Mouse (Mus musculus): Measurements from ENCODE around the gene Atp6v1e2. TPM values are rescaled to one million over a fixed set of nuclear protein-coding genes. Genes with fewer than 3 reads are reported as not detected.

The Atp6v1e2 gene
- polyA plus RNA-seq, 2 experiments, result not detected

DNA sequence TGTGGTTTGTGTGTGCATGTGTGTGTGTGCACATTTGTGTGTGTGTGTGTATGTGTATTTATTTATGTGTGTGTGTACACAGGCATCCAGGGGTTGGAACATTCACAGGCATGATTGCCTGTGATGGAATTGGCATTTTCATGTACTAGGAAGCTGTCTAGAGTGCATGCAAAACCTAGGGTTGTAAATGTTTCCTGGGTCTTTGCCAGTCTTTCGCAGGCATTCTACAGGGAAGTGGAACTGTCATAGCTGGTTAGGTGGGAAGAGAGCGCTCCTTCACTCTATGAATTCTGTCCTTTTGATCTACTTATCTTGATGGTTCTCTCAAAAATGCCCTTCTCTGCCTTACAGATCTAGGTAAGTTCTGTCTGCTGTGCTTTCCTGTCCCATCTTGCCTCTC is 10.6 kb downstream of the Atp6v1e2 start:
- DNase-seq (ENCODE audit: low spot score) (peak; percentile 27), ATAC-seq (ENCODE audit: low FRiP score, low read depth) (no peak)
- Histone ChIP-seq H3K4me2 (replicated peaks; ENCODE audit: low read depth, low read length, severe bottlenecking) (peak overlapping the region; percentile 64), H3K27ac (replicated peaks; ENCODE audit: low read depth, low read length) (no peak overlapping the region), H3K9ac (ENCODE audit: low read depth, low read length, severe bottlenecking) (no peak overlapping the region), H3K9me3 (ENCODE audit: control insufficient read depth, low read length) (no peaks in the 10 kb centered on the region), H3K36me3 (ENCODE audit: control insufficient read depth, insufficient read depth, low read length) (no peaks in the 10 kb centered on the region), H3K27me3 (ENCODE audit: control insufficient read depth, insufficient read depth, low read length) (no peaks in the 10 kb centered on the region), H3K4me1 (ENCODE audit: control insufficient read depth, insufficient read depth, low read length) (peaks cover 10% of the 10 kb centered on the region; the same call in 1 of the 2 replicates), H3K4me3 (replicated peaks; ENCODE audit: low read length) (no peak overlapping the region)
- TF ChIP-seq POLR2A (IDR thresholded peaks at IDR 0.05; ENCODE audit: borderline replicate concordance, extremely low read depth, insufficient read depth, insufficient read length), result no peak
- 67% methylated on average over 2 of the region's 2 CpGs for WGBS

GRCm38 (mm10) chr17:86932896-86933295 is 14.8 kb downstream of the Atp6v1e2 start:
- no peak for TF ChIP-seq POLR2A (IDR thresholded peaks at IDR 0.05; ENCODE audit: borderline replicate concordance, extremely low read depth, insufficient read depth, insufficient read length)
- DNase-seq (ENCODE audit: low spot score) (no peak), ATAC-seq (ENCODE audit: low FRiP score, low read depth) (no peak)
- Histone ChIP-seq H3K36me3 (ENCODE audit: control insufficient read depth, insufficient read depth, low read length) (no peaks in the 10 kb centered on the region), H3K4me1 (ENCODE audit: control insufficient read depth, insufficient read depth, low read length) (peaks cover 7% of the 10 kb centered on the region; the same call in 1 of the 2 replicates), H3K27ac (replicated peaks; ENCODE audit: low read depth, low read length) (no peak overlapping the region), H3K4me2 (replicated peaks; ENCODE audit: low read depth, low read length, severe bottlenecking) (no peak overlapping the region), H3K27me3 (ENCODE audit: control insufficient read depth, insufficient read depth, low read length) (no peaks in the 10 kb centered on the region), H3K4me3 (replicated peaks; ENCODE audit: low read length) (no peak overlapping the region), H3K9me3 (ENCODE audit: control insufficient read depth, low read length) (no peaks in the 10 kb centered on the region), H3K9ac (ENCODE audit: low read depth, low read length, severe bottlenecking) (no peak overlapping the region)
- 38% methylated on average over 5 of the region's 5 CpGs for WGBS

DNA sequence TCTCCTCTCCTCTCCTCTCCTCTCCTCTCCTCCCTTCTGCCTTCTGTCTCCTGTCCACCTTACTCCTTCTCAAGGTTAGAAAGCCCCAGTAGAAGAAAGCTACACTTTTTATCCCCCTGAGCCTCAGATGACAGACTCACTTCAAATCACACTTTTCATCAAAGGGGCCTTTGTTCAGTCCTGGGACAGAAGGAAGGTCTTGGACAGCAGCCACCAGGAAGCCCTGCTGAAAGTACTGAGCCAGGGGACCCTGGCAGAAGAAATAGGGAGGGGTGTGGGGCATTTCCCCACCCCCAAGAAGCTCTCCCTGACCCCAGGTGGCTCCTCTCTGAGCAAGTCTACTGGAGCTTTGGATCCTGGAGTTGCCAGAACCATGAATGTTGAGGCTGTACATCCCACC is 17.7 kb downstream of the Atp6v1e2 start:
- Histone ChIP-seq H3K9me3 (ENCODE audit: control insufficient read depth, low read length) (no peaks in the 10 kb centered on the region), H3K4me3 (replicated peaks; ENCODE audit: low read length) (no peak overlapping the region), H3K27ac (replicated peaks; ENCODE audit: low read depth, low read length) (no peak overlapping the region), H3K36me3 (ENCODE audit: control insufficient read depth, insufficient read depth, low read length) (no peaks in the 10 kb centered on the region), H3K4me2 (replicated peaks; ENCODE audit: low read depth, low read length, severe bottlenecking) (no peak overlapping the region), H3K27me3 (ENCODE audit: control insufficient read depth, insufficient read depth, low read length) (no peaks in the 10 kb centered on the region), H3K9ac (ENCODE audit: low read depth, low read length, severe bottlenecking) (no peak overlapping the region), H3K4me1 (ENCODE audit: control insufficient read depth, insufficient read depth, low read length) (peaks cover 2% of the 10 kb centered on the region; the same call in 1 of the 2 replicates)
- ATAC-seq (ENCODE audit: low FRiP score, low read depth), result no peak
- DNase-seq (ENCODE audit: low spot score), result no peak
- TF ChIP-seq POLR2A (IDR thresholded peaks at IDR 0.05; ENCODE audit: borderline replicate concordance, extremely low read depth, insufficient read depth, insufficient read length), result no peak

GRCm38 (mm10) chr17:86929355-86929754 is 18.3 kb downstream of the Atp6v1e2 start:
- H3K4me3 ChIP-seq (replicated peaks; ENCODE audit: low read length), result no peak overlapping the region

GRCm38 (mm10) chr17:86926836-86927235 is 20.9 kb downstream of the Atp6v1e2 start:
- H3K4me2 ChIP-seq (replicated peaks; ENCODE audit: low read depth, low read length, severe bottlenecking), result no peak overlapping the region
- DNase-seq (ENCODE audit: low spot score), result no peak
- 88% methylated on average over 3 of the region's 3 CpGs for WGBS
- H3K9me3 ChIP-seq (ENCODE audit: control insufficient read depth, low read length), result no peaks in the 10 kb centered on the region
- TF ChIP-seq POLR2A (IDR thresholded peaks at IDR 0.05; ENCODE audit: borderline replicate concordance, extremely low read depth, insufficient read depth, insufficient read length), result no peak
- H3K27ac ChIP-seq (replicated peaks; ENCODE audit: low read depth, low read length), result no peak overlapping the region
- peaks cover 14% of the 10 kb centered on the region for H3K4me1 ChIP-seq (ENCODE audit: control insufficient read depth, insufficient read depth, low read length)
- H3K36me3 ChIP-seq (ENCODE audit: control insufficient read depth, insufficient read depth, low read length), result no peaks in the 10 kb centered on the region
- H3K4me3 ChIP-seq (replicated peaks; ENCODE audit: low read length), result no peak overlapping the region
- no peaks in the 10 kb centered on the region for H3K27me3 ChIP-seq (ENCODE audit: control insufficient read depth, insufficient read depth, low read length)
- no peak overlapping the region for H3K9ac ChIP-seq (ENCODE audit: low read depth, low read length, severe bottlenecking)
- ATAC-seq (ENCODE audit: low FRiP score, low read depth), result no peak

More at GRCm38 (mm10) chr17:86929355-86929754, 18.3 kb downstream of the Atp6v1e2 start:
- ATAC-seq (ENCODE audit: low FRiP score, low read depth), result no peak
- H3K27me3 ChIP-seq (ENCODE audit: control insufficient read depth, insufficient read depth, low read length), result no peaks in the 10 kb centered on the region
- WGBS, result 80% methylated on average over 6 of the region's 6 CpGs
- peaks cover 5% of the 10 kb centered on the region; the same call in 1 of the 2 replicates for H3K4me1 ChIP-seq (ENCODE audit: control insufficient read depth, insufficient read depth, low read length)
- H3K4me2 ChIP-seq (replicated peaks; ENCODE audit: low read depth, low read length, severe bottlenecking), result no peak overlapping the region
- no peak overlapping the region for H3K9ac ChIP-seq (ENCODE audit: low read depth, low read length, severe bottlenecking)
- no peak for TF ChIP-seq POLR2A (IDR thresholded peaks at IDR 0.05; ENCODE audit: borderline replicate concordance, extremely low read depth, insufficient read depth, insufficient read length)
- H3K27ac ChIP-seq (replicated peaks; ENCODE audit: low read depth, low read length), result no peak overlapping the region
- no peaks in the 10 kb centered on the region for H3K36me3 ChIP-seq (ENCODE audit: control insufficient read depth, insufficient read depth, low read length)
- no peak for DNase-seq (ENCODE audit: low spot score)
- no peaks in the 10 kb centered on the region for H3K9me3 ChIP-seq (ENCODE audit: control insufficient read depth, low read length)

DNA sequence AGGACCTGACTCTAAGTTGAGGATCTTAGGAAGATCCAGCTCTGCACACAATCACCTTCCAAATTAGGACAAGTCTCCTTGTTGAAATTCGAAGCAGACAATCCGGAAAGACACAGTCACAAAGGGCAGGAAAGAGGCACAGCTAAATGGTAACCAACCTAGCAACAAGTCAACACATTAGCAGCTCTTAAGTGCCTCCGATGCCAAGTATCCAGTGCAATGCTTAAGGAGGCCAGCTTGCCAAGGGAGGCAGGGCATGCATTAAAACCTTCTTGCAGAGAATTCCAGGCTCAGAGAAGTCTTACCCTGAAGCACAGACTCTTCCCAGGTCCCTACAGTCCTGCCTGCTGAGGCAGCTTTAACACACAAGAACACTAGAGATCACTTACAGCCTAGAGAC is 23.0 kb downstream of the Atp6v1e2 start:
- H3K27ac ChIP-seq (replicated peaks; ENCODE audit: low read depth, low read length), result no peak overlapping the region

More for the DNA sequence above, 23.0 kb downstream of the Atp6v1e2 start:
- 78% methylated on average over 3 of the region's 3 CpGs for WGBS
- ATAC-seq (ENCODE audit: low FRiP score, low read depth) (no peak), DNase-seq (ENCODE audit: low spot score) (no peak)
- no peak overlapping the region; the same call in 1 of the 2 replicates for H3K9ac ChIP-seq (ENCODE audit: low read depth, low read length, severe bottlenecking)
- H3K9me3 ChIP-seq (ENCODE audit: control insufficient read depth, low read length), result no peaks in the 10 kb centered on the region
- TF ChIP-seq POLR2A (IDR thresholded peaks at IDR 0.05; ENCODE audit: borderline replicate concordance, extremely low read depth, insufficient read depth, insufficient read length), result no peak
- no peak overlapping the region for H3K4me3 ChIP-seq (replicated peaks; ENCODE audit: low read length)
- no peaks in the 10 kb centered on the region for H3K36me3 ChIP-seq (ENCODE audit: control insufficient read depth, insufficient read depth, low read length)
- peaks cover 14% of the 10 kb centered on the region for H3K4me1 ChIP-seq (ENCODE audit: control insufficient read depth, insufficient read depth, low read length)
- H3K4me2 ChIP-seq (replicated peaks; ENCODE audit: low read depth, low read length, severe bottlenecking), result no peak overlapping the region
- H3K27me3 ChIP-seq (ENCODE audit: control insufficient read depth, insufficient read depth, low read length), result no peaks in the 10 kb centered on the region

Measured in limb, embryonic 14.5 days (tissue).